Mouse (Mus musculus) cerebellum, adult 2 months (tissue): ENCODE measurements around the gene Ltbp1. TPM values are rescaled to one million over a fixed set of nuclear protein-coding genes. Genes with fewer than 3 reads are reported as not detected.

ENCODE experiments used
- DNase-seq, 2 experiments: peaks; one replicate each; pipeline ENCODE4 v3.0.0; 2021
- H3K27ac ChIP-seq: fragments of 200-500 bp; 2 replicates; pipeline ENCODE4 v1.5.1; 2012; ENCODE audit warnings: low read length, control low read depth, inconsistent platforms; ENCODE audit not compliant: insufficient read depth
- H3K27me3 ChIP-seq: fragments of 200-500 bp; 2 replicates; pipeline ENCODE4 v1.6.1; 2012; ENCODE audit warnings: inconsistent platforms, mild to moderate bottlenecking, low read length, moderate library complexity; ENCODE audit not compliant: control insufficient read depth, insufficient read depth
- H3K4me1 ChIP-seq: fragments of 200-500 bp; 2 replicates; pipeline ENCODE4 v1.6.1; 2011; ENCODE audit warnings: low read length; ENCODE audit not compliant: control insufficient read depth, insufficient read depth
- H3K4me3 ChIP-seq: fragments of 200-500 bp; replicated peaks from 2 replicates; pipeline ENCODE3; 2011; ENCODE audit warnings: mild to moderate bottlenecking, low read depth, low read length, control low read depth; ENCODE audit not compliant: insufficient read depth
- CTCF ChIP-seq: fragments of 200-500 bp; IDR thresholded peaks from 2 replicates; pipeline ENCODE4 v1.5.1; 2011; ENCODE audit warnings: low read depth, mild to moderate bottlenecking, control low read depth, low read length, moderate library complexity, borderline replicate concordance; ENCODE audit not compliant: insufficient read depth
- POLR2A ChIP-seq: fragments of 200-500 bp; IDR thresholded peaks from 2 replicates; pipeline ENCODE4 v1.6.1; 2011; ENCODE audit warnings: low read length, control low read depth, borderline replicate concordance; ENCODE audit not compliant: insufficient read depth
- WGBS: fragments of 180-500 bp; shearing (Covaris S2); methylation state at CpG from one replicate; pipeline ENCODE4 v1.1.7; 2018; 5-methylcytosine and 5-hydroxymethylcytosine counted together
- polyA plus RNA-seq: library from polyadenylated mRNA; depleted of rRNA; stranded (reverse); fragments of >200 nt; gene quantifications from 2 replicates; pipeline ENCODE4 v1.2.3, GENCODE M21; 2012

The Ltbp1 gene
- polyA plus RNA-seq, 1 experiment, result 1.8 TPM

GRCm38 (mm10) chr17:75281345-75281744 lies 276.0 kb downstream of the Ltbp1 start:
- TF ChIP-seq CTCF (no peak), POLR2A (no peak)
- no peak for DNase-seq
- Histone ChIP-seq H3K4me3 (no peak overlapping the region), H3K27me3 (no peaks in the 10 kb centered on the region), H3K4me1 (no peaks in the 10 kb centered on the region), H3K27ac (no peak overlapping the region)
- 62% methylated on average over 5 of the region's 5 CpGs for WGBS

GRCm38 (mm10) chr17:75284876-75285708 lies 279.7 kb downstream of the Ltbp1 start:
- no peak overlapping the region for H3K27ac ChIP-seq

GRCm38 (mm10) chr17:75292986-75293385 lies 287.6 kb downstream of the Ltbp1 start:
- no peak for DNase-seq
- WGBS, result 59% methylated on average over 3 of the region's 3 CpGs
- H3K4me1 ChIP-seq, result peaks cover 5% of the 10 kb centered on the region; the same call in 1 of the 2 replicates
- H3K27me3 ChIP-seq, result no peaks in the 10 kb centered on the region
- TF ChIP-seq CTCF, result no peak
- no peak for TF ChIP-seq POLR2A
- H3K27ac ChIP-seq, result no peak overlapping the region
- no peak overlapping the region for H3K4me3 ChIP-seq

More at GRCm38 (mm10) chr17:75284876-75285708, 279.7 kb downstream of the Ltbp1 start:
- Histone ChIP-seq H3K27me3 (no peaks in the 10 kb centered on the region), H3K4me1 (no peaks in the 10 kb centered on the region), H3K4me3 (no peak overlapping the region)
- no peak for DNase-seq
- TF ChIP-seq POLR2A, result no peak
- no peak for TF ChIP-seq CTCF
- 56% methylated on average over 9 of the region's 9 CpGs for WGBS

- 14% methylated on average over 3 of the region's 3 CpGs for WGBS
- TF ChIP-seq POLR2A (no peak), CTCF (no peak)
- no peaks in the 10 kb centered on the region for H3K27me3 ChIP-seq
- no peak overlapping the region for H3K27ac ChIP-seq
- DNase-seq, result no peak
- no peak overlapping the region for H3K4me3 ChIP-seq
- peaks cover 5% of the 10 kb centered on the region; the same call in 1 of the 2 replicates for H3K4me1 ChIP-seq
Measured at GRCm38 (mm10) chr17:75293725-75294124, 288.4 kb downstream of the Ltbp1 start.

GRCm38 (mm10) chr17:75300908-75301307 lies 295.5 kb downstream of the Ltbp1 start:
- TF ChIP-seq POLR2A (no peak), CTCF (no peak)
- no peaks in the 10 kb centered on the region for H3K4me1 ChIP-seq
- no peak overlapping the region for H3K27ac ChIP-seq
- no peaks in the 10 kb centered on the region for H3K27me3 ChIP-seq
- no peak for DNase-seq
- 79% methylated on average over 4 of the region's 4 CpGs for WGBS
- no peak overlapping the region for H3K4me3 ChIP-seq

GRCm38 (mm10) chr17:75304807-75305420 lies 299.5 kb downstream of the Ltbp1 start:
- TF ChIP-seq CTCF (no peak), POLR2A (no peak)
- Histone ChIP-seq H3K27me3 (no peaks in the 10 kb centered on the region), H3K27ac (no peak overlapping the region), H3K4me3 (no peak overlapping the region), H3K4me1 (no peaks in the 10 kb centered on the region)
- no peak for DNase-seq
- WGBS, result 73% methylated on average over 1 of the region's 1 CpGs

- TF ChIP-seq CTCF, result no peak
- TF ChIP-seq POLR2A, result no peak
- Histone ChIP-seq H3K4me3 (no peak overlapping the region), H3K27me3 (no peaks in the 10 kb centered on the region), H3K27ac (no peak overlapping the region), H3K4me1 (no peaks in the 10 kb centered on the region)
- WGBS, result 94% methylated on average over 1 of the region's 1 CpGs
- no peak for DNase-seq
Measured at GRCm38 (mm10) chr17:75305714-75306113, 300.3 kb downstream of the Ltbp1 start.
